8 mouse cellular contexts compared by ENCODE assay signal in the genomic region with DNA sequence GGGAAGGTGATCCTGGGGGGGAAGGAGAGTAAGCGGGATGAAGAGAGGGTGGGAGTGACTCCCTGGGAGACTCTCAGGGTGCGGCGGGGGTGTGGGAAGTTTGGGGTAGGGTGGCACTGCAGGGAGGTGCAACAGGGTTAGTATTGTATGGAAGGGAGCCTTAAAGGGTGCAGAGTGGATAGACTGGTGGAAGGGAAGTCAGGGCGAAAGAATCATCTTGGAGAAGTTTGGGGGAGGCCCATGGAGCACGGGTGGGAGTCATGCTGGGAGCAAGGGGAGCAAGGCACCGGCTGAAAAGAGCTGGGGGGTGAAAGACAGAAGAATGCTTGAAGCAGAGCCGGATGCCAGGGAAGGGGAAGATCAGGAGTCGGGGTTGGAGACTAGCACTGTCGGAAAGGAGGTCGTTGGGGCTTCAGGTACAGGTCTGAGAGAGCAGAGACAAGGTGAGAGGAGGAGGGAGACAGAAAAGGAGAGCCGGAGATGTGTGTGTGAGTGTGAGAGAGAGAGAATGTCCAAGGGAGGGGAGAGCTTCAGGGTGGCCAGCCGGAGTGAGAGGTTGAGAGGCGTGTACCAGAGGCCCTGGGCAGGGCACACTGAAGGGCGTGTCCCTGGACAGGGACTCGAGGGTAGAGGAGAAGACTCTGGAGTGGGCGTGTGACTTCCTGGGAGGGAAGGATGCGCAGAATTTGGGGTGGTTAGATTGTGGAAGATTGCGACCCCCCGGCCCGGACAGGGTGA. TPM values are rescaled to one million over a fixed set of nuclear protein-coding genes. Genes with fewer than 3 reads are reported as not detected.
DNase-seq lines count a peak whose midpoint lies in the region; ATAC-seq and TF ChIP-seq lines count a peak whose summit lies in the region.

A gene (minus strand): TSS at position 528 of the 738 bp plus-strand sequence.

- peak; percentile 80 for ATAC-seq in erythroblast, adult 5-6 weeks (replicated peaks; ENCODE audit: low FRiP score, poor library complexity, severe bottlenecking)
- 0 out of 2 replicates have a peak, but pooled peaks have one; percentile 35 for ATAC-seq in megakaryocyte, adult 5-6 weeks (ENCODE audit: poor library complexity, severe bottlenecking)

- no peak within 1 kb of the TSS for H3K27ac ChIP-seq in cerebellum, adult 2 months (ENCODE audit: insufficient read depth, low read length)

- TF ChIP-seq CTCF in cerebellum, adult 2 months (IDR thresholded peaks at IDR 0.05; ENCODE audit: borderline replicate concordance, insufficient read depth, low read depth, low read length) = no peak

- WGBS in cerebellum, adult 2 months = 8% methylated on average over 20 of the region's 20 CpGs

- H3K4me3 ChIP-seq in cerebellum, adult 2 months (replicated peaks; ENCODE audit: insufficient read depth, low read depth, low read length) = peak within 1 kb of the TSS; percentile 33

- no peaks in the 10 kb centered on the region; the same call in 1 of the 2 replicates for H3K27me3 ChIP-seq in cerebellum, adult 2 months (ENCODE audit: control insufficient read depth, insufficient read depth, low read length)

- intact Hi-C loops in heart, postnatal 14 days (cut with DNase I) = loop anchor here (5.0 kb wide), 2 partner anchors 79 to 209 kb away; no protein-coding TSS in a partner anchor

- no peak for TF ChIP-seq POLR2A in cerebellum, adult 2 months (IDR thresholded peaks at IDR 0.05; ENCODE audit: borderline replicate concordance, insufficient read depth, low read length)

- DNase-seq in cerebellum, adult 2 months = no peak
- no peak for DNase-seq in cerebellum, adult 11-12 months
- DNase-seq in heart, postnatal 14 days = peak; percentile 27 to 36
- peak; percentile 66 to 77 for DNase-seq in kidney, postnatal 4 days
- DNase-seq in urinary bladder, postnatal 25 days (ENCODE audit: low spot score) = peak; percentile 29
- DNase-seq in thymus, postnatal 10 days (ENCODE audit: low spot score in 2 of 2) = no peak

- H3K4me1 ChIP-seq in cerebellum, adult 2 months (ENCODE audit: control insufficient read depth, insufficient read depth, low read length) = no peaks in the 10 kb centered on the region

RNA-seq across cellular contexts. Expression of the gene that starts here (rescaled TPM):
- polyA plus RNA-seq in cerebellum, adult 2 months (2012; rRNA removed) = 6.0 and 6.2 TPM in 2 replicates
- total RNA-seq in erythroblast, adult 5-6 weeks (2015; ENCODE audit: low replicate concordance) = not detected in 2 replicates
- total RNA-seq in erythroblast, adult 5-6 weeks (2017; ENCODE audit: low replicate concordance) = not detected in 2 replicates
- total RNA-seq in heart, postnatal 14 days (2021) = 1 to 10 TPM; 5.5 to 6.0 TPM
- not detected in 2 replicates for total RNA-seq in megakaryocyte, adult 5-6 weeks (2015)
- not detected in 2 replicates for total RNA-seq in megakaryocyte, adult 5-6 weeks (2017)

Comparison
In these comparisons a context has a peak if more than half of its experiments do, and no peak if none do; other contexts are left out.
1. RNA of the gene that starts here (total RNA-seq): 5.5 to 6.0 TPM in heart, postnatal 14 days; not detected in erythroblast, adult 5-6 weeks and not detected in megakaryocyte, adult 5-6 weeks; every median in the first group is over 4 times any median in the second.
2. Peak in ATAC-seq in erythroblast, adult 5-6 weeks; RNA of the gene not detected or under 1 TPM.
3. Peak in ATAC-seq in megakaryocyte, adult 5-6 weeks; RNA of the gene not detected or under 1 TPM.
4. DNase-seq: peak in heart, postnatal 14 days (2 of 2), kidney, postnatal 4 days (2 of 2) and urinary bladder, postnatal 25 days (single experiment); none in cerebellum, adult 2 months (0 of 2), cerebellum, adult 11-12 months (single experiment) and thymus, postnatal 10 days (0 of 2).